Mouse (Mus musculus) megakaryocyte progenitor cell, adult 5-6 weeks (primary cell): ENCODE measurements around the gene Zfp57. TPM values are rescaled to one million over a fixed set of nuclear protein-coding genes. Genes with fewer than 3 reads are reported as not detected.
"Not testable (repeated sequence)": the region's sequence is repeated elsewhere in the genome, so short reads cannot be mapped to it uniquely, and the experiment has no call there.

ENCODE experiments used
- ATAC-seq: replicated peaks from 2 replicates; pipeline ENCODE4 v1.8.0; 2016; ENCODE audit warnings: mild to moderate bottlenecking, moderate TSS enrichment, inconsistent platforms; ENCODE audit not compliant: poor library complexity
- total RNA-seq, 2 experiments: library from RNA; stranded (forward) in 1 of 2; stranded (reverse) in 1 of 2; fragments of 157-497, 149-512 nt in 1 of 2; fragments of 200-1000 nt in 1 of 2; gene quantifications; 2 replicates each; pipeline versions ENCODE4 v1.2.3 to v1.2.4; 2015 to 2017

Gene Zfp57
- total RNA-seq, 2 experiments from 2014 or later, result 0.22 to 0.25 TPM

DNA sequence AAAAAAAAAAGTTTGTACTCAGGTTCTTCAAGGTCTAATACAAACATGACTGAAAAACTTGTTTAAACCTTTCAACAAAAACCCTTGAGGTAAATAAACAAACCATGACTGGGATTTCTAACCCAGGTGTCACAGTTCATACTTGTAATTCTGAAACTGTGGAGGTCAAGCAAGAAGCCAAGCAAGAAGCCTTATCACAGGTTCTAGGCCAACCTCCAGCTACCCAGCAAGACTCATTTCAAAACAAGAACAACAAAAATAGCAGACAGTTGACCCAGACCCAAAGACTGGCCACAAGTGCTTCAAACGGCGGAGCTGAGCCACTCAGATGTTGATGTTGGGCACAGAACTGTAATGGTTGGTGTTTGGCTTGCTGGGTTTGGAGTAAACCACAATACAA lies 6.4 kb upstream of the Zfp57 start:
- no peak for ATAC-seq

- no peak for ATAC-seq
These were observed 5.5 kb upstream of the Zfp57 start for GRCm38 (mm10) chr17:36995448-36995847.

DNA sequence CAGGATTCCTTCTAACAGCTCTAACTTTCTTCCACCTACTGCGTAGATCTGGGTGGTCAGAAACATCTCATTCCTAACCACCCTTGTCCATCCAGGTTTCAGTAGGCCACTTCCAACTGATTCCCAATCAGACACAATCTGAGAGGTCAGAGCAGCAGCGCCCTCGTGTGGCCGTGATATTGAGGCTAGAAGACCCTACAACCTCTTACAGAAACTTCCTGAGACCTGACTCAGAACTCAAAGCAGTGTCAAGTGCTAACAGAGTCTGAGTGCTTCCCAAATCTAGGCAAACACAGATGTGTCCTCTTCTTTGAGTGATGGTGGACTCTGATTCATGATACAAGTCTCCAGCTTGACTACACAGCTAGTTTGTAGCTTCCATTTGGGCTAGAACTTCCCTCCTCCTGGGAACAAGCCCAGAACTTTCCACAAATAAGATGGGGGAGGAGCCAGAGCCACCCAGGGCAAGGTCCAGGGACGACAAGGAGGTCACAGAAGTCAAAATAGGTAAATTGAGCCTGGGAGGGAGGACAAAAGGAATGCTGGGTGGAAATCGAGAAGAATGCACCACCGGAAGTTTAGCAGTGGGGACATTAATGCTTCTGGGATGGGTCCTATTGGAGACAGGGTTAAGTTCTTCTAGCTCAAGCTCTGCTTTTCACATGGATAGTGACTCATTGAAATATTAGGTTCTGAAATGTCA lies 3.8 kb upstream of the Zfp57 start:
- peak; percentile 56 for ATAC-seq

GRCm38 (mm10) chr17:36998477-36998876 lies 2.5 kb upstream of the Zfp57 start:
- ATAC-seq, result no peak

DNA sequence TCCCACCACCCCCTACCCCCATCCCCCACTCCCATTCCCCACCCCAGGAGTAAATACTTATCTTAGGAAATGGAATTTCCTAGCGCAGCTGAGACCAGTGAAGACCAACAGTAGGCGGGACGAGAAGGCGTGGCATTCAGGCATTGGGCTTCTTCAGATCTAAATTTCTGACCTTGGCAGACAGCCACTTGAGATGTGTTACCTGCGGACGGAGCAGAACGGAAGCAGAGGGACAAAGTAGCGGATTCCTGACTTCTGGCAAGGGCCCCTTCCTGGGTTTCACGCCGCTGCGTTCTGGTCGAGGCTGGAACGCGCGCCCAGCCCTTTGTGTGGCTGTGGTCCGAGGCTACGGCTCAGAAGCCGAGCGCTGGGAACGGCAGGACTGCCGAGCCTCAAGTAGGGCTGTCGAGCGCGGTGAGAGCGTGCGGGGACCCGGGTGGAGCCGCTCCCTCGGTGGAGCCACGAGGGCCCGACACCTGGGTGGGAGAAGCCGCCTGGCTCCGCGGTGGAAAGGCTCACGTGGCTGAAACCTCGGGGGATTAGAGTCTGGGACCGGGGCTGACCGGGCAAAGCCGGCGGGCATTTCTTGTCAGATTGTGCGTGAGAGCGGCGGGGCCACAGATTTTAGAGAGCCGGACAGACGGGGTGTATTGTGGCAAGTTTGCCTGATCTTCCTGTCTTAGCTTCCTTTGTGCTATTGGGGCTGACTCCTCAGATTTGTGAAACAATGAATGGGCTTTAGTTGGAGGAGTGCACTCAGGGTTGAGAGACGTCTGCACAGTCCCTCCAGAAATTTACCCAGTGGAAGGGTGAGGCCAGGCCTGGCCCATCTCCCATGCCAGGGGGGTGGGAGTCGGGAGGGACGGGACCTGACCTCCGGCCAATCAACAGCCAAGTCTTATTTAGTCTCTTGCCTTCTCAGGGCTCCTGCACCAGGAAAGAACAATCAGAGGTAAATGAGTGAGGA lies 1.7 kb downstream of the Zfp57 start:
- ATAC-seq, result peak; percentile 74

DNA sequence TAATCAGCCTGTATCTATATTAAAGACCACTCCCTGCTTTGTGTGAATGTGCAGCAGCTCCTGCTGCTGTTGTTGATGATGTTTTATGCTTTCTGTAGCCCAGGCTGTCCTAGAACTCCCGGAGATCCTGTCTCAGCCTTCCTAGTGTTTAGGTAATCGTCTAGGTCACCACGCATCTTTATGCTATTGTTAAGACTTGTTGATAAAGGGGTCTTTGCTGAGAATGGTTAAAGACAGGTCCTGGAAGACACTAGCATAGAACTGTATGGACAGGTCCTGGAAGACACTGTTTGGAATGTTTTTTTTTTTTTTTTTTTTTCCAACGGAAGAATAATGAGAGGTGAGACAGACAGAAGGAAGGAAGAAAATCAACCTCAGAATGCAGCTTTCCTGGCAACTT lies 2.4 kb downstream of the Zfp57 start:
- ATAC-seq, result no peak

GRCm38 (mm10) chr17:37008161-37008560 lies 7.2 kb downstream of the Zfp57 start:
- no peak for ATAC-seq

DNA sequence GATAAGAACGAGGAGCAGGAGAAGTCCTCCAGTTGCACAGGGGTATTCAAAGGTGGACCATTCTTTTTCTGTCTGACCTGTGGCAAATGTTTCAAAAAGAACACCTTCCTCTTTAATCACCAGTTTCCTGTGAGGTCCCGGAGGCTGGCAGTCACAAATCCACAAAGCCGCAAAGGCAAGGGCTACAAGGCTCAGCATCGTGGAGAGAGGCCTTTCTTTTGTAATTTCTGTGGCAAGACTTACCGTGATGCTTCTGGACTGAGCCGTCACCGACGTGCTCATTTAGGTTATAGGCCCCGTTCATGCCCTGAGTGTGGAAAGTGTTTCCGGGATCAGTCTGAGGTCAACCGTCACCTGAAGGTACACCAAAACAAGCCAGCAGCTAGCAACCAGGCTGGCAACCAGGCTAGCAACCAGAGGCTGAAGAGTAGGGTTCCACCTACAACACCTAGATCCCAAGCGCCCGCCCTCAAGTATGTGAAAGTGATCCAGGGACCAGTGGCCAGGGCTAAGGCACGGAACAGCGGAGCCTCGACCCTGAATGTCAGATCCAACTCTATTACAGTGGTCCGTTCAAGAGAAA lies 8.6 kb downstream of the Zfp57 start:
- ATAC-seq, result peak; percentile 95

GRCm38 (mm10) chr17:37011719-37012118 lies 10.8 kb downstream of the Zfp57 start:
- ATAC-seq, result no peak

DNA sequence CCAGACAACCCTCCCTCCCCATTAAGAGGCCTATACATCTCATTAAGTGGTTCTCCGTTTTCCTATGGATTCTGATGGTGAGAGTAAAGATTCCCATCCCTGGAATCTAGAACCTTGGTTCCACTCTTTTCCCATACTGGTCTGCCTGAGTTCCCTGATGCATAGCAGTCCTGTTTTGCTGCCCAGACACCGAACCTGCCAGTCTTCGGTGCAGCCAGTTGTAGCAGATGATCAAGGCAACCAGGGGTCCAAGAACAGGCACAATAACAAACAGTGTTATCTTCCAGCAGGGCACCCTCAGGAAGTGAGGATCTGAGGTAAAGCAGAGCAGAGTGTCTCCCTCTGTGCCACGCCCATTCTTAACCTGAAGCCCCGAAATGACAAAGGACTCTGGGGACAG lies 11.2 kb downstream of the Zfp57 start:
- no peak for ATAC-seq

DNA sequence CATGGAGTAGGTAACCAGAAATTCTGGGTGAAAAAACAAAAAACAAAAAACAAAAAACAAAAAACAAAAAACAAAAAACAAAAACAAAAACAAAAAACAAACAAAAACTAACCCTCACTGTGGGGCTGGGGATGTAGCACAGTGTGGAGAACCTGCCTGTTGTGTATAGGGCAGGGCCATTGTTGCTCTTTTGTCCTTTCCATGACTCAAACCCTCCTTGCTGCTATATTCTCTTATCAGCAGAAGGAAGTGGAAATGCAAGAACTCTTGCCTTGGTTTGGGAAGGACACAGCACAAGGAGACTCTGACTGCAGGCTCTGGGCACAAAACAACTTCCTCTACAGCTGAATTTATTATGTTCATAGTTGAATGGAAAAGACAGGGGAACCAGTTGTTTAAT lies 15.4 kb downstream of the Zfp57 start:
- no peak for ATAC-seq

DNA sequence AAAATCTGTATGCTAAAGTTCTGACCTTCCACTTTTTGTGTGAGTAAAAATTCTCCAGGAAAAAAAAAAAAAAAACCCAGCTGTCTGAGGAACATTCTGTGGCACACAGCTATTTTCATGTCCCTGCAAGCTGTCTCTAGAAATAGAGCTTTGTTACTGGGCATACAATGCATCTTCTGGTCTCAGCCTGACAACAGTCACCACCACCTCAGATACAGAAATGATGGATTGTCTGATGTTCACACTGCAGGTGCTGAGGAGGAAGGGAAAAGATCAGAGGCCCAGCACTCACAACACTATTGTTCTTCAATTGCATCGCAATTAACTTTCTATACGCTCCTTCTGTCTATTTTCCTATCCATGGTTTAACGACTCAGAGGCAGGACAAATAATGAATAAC lies 17.4 kb downstream of the Zfp57 start:
- ATAC-seq, result no peak

GRCm38 (mm10) chr17:37019242-37019641 lies 18.3 kb downstream of the Zfp57 start:
- ATAC-seq, result not testable (repeated sequence)

DNA sequence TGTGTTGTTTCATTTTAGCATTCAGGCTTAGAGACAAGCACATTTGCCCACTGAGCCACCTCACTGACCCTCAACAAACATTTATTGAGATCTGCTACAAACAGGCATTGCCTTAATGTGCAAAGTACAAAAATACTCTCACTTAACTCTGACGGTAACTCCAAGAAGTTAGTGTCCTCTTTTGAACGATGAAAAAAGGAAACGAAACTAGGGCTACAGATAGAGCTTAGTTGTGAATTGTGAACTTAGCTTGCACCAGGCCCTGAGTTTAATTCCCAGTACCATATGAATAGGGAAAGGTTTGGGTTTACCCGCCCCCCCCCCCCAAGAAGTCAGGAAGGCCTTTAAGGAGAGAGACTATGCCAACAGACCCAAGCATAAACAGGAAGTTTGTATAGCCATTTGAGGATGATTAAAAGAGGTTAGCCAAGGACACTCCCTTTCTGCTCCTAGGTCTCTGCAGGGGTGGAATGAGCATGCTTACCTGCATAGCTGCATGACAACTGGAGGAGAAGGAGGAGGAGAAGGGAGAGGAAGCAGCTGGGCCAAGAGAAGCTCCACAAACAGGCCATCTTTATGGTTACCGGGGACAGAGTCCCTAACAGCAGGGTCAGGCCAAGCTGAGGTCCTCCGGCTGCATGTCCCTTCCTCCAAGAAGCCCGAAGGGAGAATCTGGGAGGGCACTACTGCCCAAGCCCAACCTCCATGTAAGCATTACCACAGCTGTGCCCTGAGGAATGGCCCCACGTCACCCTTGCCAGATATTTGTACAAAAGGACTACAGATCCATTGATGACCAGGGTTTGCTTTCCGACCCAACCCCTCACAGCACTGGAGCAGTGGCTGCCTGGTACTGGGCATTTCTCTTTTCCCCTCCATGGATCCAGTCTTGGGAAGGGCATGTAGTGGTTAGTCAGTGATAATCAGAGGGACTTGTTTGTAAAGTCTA lies 21.9 kb downstream of the Zfp57 start, which contains the start of gene Mog:
Gene Mog, minus strand, starts transcription at position 771 of the 949 bp plus-strand sequence.
- no peak for ATAC-seq

DNA sequence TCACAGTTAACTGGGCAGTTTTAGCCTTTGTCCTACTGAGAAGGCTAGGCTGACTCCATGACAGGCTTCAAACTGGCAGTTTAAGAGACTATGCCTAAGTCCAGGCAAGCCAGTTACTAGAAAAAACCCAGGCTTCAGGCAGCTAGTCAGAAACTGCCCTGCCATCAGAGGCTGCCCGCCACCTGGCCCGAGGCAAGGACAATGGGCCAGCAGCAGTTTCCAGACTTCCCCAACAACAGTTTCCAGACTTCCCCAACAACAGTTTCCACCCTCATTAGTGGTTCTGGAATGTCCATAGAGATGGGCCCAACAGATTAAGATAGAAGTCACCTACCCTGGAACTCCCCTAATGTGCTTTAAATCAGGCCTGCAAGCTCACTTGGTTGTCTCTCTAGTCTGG lies 25.5 kb downstream of the Zfp57 start:
- ATAC-seq, result no peak

DNA sequence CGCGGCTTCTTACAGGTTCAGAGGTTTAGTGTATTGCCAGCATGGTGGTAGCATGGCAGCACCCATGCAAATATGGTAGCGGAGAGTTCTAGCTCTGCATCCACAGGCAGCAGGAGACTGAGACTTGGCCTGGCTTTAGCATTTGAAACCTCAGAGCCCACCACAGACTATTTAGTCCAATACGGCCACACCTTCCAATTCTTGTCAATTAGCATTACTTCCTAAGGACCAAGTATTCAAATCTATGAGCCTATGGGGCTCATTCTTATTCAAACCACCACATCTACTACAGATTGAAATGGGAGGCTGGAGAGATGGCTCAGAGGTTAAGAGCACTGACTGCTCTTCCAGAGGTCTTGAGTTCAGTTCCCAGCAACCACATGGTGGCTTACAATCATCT lies 26.5 kb downstream of the Zfp57 start:
- no peak for ATAC-seq

DNA sequence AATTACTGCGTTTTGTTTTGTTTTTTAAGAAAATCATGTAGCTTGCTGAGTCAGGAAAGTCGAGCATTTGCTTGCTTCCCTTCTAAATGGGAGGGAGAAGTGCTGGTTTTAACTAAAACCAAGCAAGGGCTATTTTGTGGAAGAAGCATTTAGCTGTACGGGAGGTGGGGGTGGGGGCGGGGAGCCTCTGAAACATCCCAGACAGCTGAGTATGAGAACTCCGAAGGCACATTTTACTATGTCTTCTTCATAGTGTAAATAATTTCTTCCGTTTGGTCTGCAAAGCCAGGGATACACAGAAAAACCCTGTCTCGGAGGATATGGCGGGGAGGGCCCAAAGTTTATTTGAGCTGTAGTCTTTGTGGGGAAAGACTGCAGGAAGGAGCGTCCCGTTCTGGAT lies 27.2 kb downstream of the Zfp57 start:
- no peak for ATAC-seq

- ATAC-seq, result peak; percentile 97
These were observed 27.7 kb downstream of the Zfp57 start for GRCm38 (mm10) chr17:37028683-37029120.

- no peak for ATAC-seq
These were observed 28.2 kb downstream of the Zfp57 start for GRCm38 (mm10) chr17:37029162-37029561.

- no peak; the same call in 1 of the 2 replicates for ATAC-seq
These were observed 38.3 kb downstream of the Zfp57 start for GRCm38 (mm10) chr17:37039127-37039894.
